Mouse (Mus musculus): ENCODE measurements around the gene Stpg3. TPM values are rescaled to one million over a fixed set of nuclear protein-coding genes. Genes with fewer than 3 reads are reported as not detected.

Stpg3 gene
- polyA plus RNA-seq, 1 experiment from 2014 or later, result not detected

GRCm38 (mm10) chr2:25187841-25188240, 26.6 kb downstream of the Stpg3 start:
- H3K4me1 ChIP-seq (ENCODE audit: control insufficient read depth, insufficient read depth, low read length), result peaks cover 4% of the 10 kb centered on the region; the same call in 1 of the 2 replicates
- no peak for ATAC-seq
- no peaks in the 10 kb centered on the region for H3K36me3 ChIP-seq (ENCODE audit: control insufficient read depth, insufficient read depth, low read length)
- no peaks in the 10 kb centered on the region for H3K9me3 ChIP-seq (ENCODE audit: control insufficient read depth, low read length)
- H3K9ac ChIP-seq (ENCODE audit: low read depth, low read length), result no peak overlapping the region
- 0 out of 2 replicates have a peak, but pooled peaks cover 3% of the 10 kb centered on the region for H3K27me3 ChIP-seq (replicated peaks; ENCODE audit: control insufficient read depth, insufficient read depth, low read length)
- H3K27ac ChIP-seq (ENCODE audit: low read length), result no peak overlapping the region
- 80% methylated on average over 6 of the region's 6 CpGs for WGBS
- H3K4me3 ChIP-seq (ENCODE audit: low read length), result no peak overlapping the region
- no peak overlapping the region for H3K4me2 ChIP-seq (ENCODE audit: low read depth, low read length)

- no peak overlapping the region; the same call in 1 of the 2 replicates for H3K9ac ChIP-seq (ENCODE audit: low read depth, low read length)
- no peaks in the 10 kb centered on the region for H3K36me3 ChIP-seq (ENCODE audit: control insufficient read depth, insufficient read depth, low read length)
- 40% methylated on average over 5 of the region's 5 CpGs for WGBS
- H3K4me3 ChIP-seq (ENCODE audit: low read length), result peak overlapping the region; percentile 54
- no peak overlapping the region for H3K27ac ChIP-seq (ENCODE audit: low read length)
- peaks cover 4% of the 10 kb centered on the region; the same call in 1 of the 2 replicates for H3K4me1 ChIP-seq (ENCODE audit: control insufficient read depth, insufficient read depth, low read length)
- peaks cover 3% of the 10 kb centered on the region; the same call in 1 of the 2 replicates for H3K27me3 ChIP-seq (replicated peaks; ENCODE audit: control insufficient read depth, insufficient read depth, low read length)
- ATAC-seq, result no peak
- peak overlapping the region; percentile 94 for H3K4me2 ChIP-seq (ENCODE audit: low read depth, low read length)
- no peaks in the 10 kb centered on the region for H3K9me3 ChIP-seq (ENCODE audit: control insufficient read depth, low read length)
These were observed 27.9 kb downstream of the Stpg3 start for GRCm38 (mm10) chr2:25186575-25186930.

DNA sequence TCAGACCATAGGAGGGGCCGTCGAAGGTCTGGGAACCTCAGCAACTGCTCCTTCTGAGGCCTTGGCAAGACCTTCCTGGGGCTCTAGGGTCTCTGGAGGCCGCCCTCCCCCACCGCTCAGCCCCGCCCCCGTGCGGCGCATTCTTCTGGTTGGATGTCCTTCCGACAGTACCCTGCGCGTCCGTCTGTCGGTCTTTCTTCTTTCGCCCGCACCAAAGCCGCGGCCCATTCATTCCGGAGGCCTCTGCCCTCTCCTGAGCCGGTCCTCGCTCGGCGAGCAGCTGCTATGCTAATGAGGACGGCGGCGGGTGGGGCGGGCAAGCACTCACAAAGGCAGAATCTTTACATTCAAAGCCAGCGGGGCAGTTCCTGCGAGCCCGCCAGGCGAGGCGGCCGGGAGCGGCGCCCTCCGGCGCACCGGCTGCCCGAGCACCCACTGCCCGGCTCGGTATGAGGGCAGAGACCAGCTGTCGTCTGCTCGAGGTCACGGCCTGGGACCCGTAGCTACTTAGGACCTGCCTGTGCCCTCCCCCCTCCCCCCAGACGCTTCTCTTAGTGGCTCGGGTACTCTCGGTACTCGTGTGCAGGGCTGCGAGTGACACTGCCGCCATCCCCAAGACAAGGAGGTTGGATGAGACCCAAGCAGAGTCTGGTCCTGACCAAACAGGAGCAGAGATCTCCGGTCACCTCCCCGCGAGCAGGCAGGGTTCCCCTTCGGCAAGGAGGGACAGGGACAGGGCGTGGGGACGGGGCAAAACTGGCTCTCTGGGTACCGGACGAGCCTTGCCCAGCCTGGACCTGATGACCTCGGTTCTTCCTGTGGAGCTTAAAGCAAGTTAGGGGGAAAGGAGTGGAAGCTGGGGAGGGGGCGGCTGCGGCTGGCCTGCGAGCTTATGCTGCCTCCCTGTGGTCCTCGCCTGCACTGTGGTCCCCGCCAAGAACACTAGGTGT, 28.5 kb downstream of the Stpg3 start:
- Histone ChIP-seq H3K36me3 (ENCODE audit: control insufficient read depth, insufficient read depth, low read length) (no peaks in the 10 kb centered on the region), H3K4me3 (ENCODE audit: low read length) (peak overlapping the region; percentile 54), H3K4me1 (ENCODE audit: control insufficient read depth, insufficient read depth, low read length) (peaks cover 4% of the 10 kb centered on the region; the same call in 1 of the 2 replicates), H3K9me3 (ENCODE audit: control insufficient read depth, low read length) (no peaks in the 10 kb centered on the region), H3K27me3 (replicated peaks; ENCODE audit: control insufficient read depth, insufficient read depth, low read length) (peaks cover 3% of the 10 kb centered on the region; the same call in 1 of the 2 replicates), H3K9ac (ENCODE audit: low read depth, low read length) (peak overlapping the region; percentile 72), H3K4me2 (ENCODE audit: low read depth, low read length) (peak overlapping the region; percentile 94), H3K27ac (ENCODE audit: low read length) (peak overlapping the region; percentile 75)
- under 1% methylated on average over 62 of the region's 64 CpGs for WGBS
- peak; percentile 70 for ATAC-seq

DNA sequence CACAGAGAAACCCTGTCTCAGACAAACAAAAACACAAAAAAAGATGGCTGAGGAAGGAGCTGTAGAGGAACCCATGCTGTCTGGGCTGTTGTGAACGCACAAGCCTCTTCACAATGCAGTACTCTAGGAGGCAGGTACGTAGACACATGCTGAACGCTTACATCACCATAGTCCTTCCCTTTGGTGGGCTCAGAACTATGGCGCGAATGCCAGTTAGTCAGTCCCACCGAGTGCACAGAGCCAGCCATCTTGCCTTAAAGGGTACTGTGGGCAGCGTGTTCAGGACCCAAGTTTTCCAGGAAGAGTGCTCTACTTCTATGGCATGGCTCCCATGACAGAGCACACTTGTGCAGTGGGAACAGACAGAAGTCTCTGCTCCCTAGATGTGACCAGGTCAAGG, 29.9 kb downstream of the Stpg3 start:
- H3K27me3 ChIP-seq (replicated peaks; ENCODE audit: control insufficient read depth, insufficient read depth, low read length), result peaks cover 9% of the 10 kb centered on the region
- H3K4me3 ChIP-seq (ENCODE audit: low read length), result no peak overlapping the region
- no peak overlapping the region for H3K9ac ChIP-seq (ENCODE audit: low read depth, low read length)
- WGBS, result 91% methylated on average over 7 of the region's 7 CpGs
- H3K27ac ChIP-seq (ENCODE audit: low read length), result no peak overlapping the region
- H3K4me2 ChIP-seq (ENCODE audit: low read depth, low read length), result no peak overlapping the region
- H3K4me1 ChIP-seq (ENCODE audit: control insufficient read depth, insufficient read depth, low read length), result peaks cover 11% of the 10 kb centered on the region
- no peaks in the 10 kb centered on the region for H3K36me3 ChIP-seq (ENCODE audit: control insufficient read depth, insufficient read depth, low read length)
- no peak for ATAC-seq
- no peaks in the 10 kb centered on the region for H3K9me3 ChIP-seq (ENCODE audit: control insufficient read depth, low read length)

DNA sequence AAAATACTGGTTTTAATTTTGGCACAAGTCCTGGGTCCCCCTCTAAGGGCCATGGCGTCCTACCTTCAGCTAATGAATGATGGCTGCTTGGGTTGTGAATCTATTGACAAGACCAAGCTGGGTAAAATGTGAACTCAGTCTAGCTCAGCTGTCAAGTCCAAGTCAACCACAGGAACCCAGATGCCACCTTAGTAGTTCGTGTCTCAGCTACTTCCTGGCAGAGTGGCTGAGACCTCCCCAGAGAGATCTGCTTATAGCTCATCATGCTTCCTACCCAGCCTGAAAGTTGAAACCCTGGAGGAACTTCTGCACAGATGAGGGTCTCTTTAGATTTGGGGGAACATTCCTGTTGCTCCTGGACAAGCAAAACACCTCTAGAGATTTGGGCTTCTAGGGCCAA, 31.1 kb downstream of the Stpg3 start:
- no peak for ATAC-seq
- Histone ChIP-seq H3K36me3 (ENCODE audit: control insufficient read depth, insufficient read depth, low read length) (no peaks in the 10 kb centered on the region), H3K9me3 (ENCODE audit: control insufficient read depth, low read length) (no peaks in the 10 kb centered on the region), H3K4me2 (ENCODE audit: low read depth, low read length) (no peak overlapping the region), H3K4me1 (ENCODE audit: control insufficient read depth, insufficient read depth, low read length) (peaks cover 13% of the 10 kb centered on the region), H3K4me3 (ENCODE audit: low read length) (no peak overlapping the region), H3K27me3 (replicated peaks; ENCODE audit: control insufficient read depth, insufficient read depth, low read length) (peaks cover 15% of the 10 kb centered on the region), H3K27ac (ENCODE audit: low read length) (no peak overlapping the region), H3K9ac (ENCODE audit: low read depth, low read length) (no peak overlapping the region)
- WGBS, result 79% methylated on average over 2 of the region's 2 CpGs

- H3K4me3 ChIP-seq (ENCODE audit: low read length), result peak overlapping the region; percentile 62
- H3K4me1 ChIP-seq (ENCODE audit: control insufficient read depth, insufficient read depth, low read length), result peaks cover 16% of the 10 kb centered on the region
- no peaks in the 10 kb centered on the region for H3K36me3 ChIP-seq (ENCODE audit: control insufficient read depth, insufficient read depth, low read length)
- ATAC-seq, result no peak
- peaks cover 15% of the 10 kb centered on the region for H3K27me3 ChIP-seq (replicated peaks; ENCODE audit: control insufficient read depth, insufficient read depth, low read length)
- H3K9ac ChIP-seq (ENCODE audit: low read depth, low read length), result peak overlapping the region; percentile 21; the same call in 1 of the 2 replicates
- H3K27ac ChIP-seq (ENCODE audit: low read length), result no peak overlapping the region
- 29% methylated on average over 6 of the region's 6 CpGs for WGBS
- H3K4me2 ChIP-seq (ENCODE audit: low read depth, low read length), result peak overlapping the region; percentile 84
- H3K9me3 ChIP-seq (ENCODE audit: control insufficient read depth, low read length), result no peaks in the 10 kb centered on the region
These were observed 31.8 kb downstream of the Stpg3 start for GRCm38 (mm10) chr2:25182664-25183063.

DNA sequence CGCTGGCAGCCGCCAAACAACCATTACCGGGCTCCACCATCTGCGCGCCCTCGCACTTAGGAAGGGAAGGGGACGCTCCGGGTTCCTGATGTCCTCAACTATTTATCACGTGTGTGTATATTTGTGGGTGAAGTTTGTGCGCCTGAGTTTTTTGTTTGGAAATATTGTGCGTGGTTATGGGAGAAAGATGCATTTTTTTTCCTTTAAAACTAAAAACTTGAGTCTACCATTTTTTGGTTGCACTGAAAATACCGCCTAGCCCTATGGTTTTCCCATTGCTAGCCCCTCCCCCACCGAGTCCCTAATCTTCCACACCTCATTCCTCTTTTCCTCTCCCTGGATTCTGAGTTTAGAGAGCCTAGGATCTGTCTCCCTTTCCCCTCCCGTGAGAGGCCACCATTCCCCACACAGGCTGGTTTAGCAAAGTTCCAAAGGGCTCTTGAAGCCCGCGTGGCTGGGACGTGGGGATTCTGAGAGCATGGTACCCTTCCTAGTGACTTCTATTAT, 32.5 kb downstream of the Stpg3 start:
- H3K9me3 ChIP-seq (ENCODE audit: control insufficient read depth, low read length), result no peaks in the 10 kb centered on the region
- H3K9ac ChIP-seq (ENCODE audit: low read depth, low read length), result peak overlapping the region; percentile 76
- H3K4me1 ChIP-seq (ENCODE audit: control insufficient read depth, insufficient read depth, low read length), result peaks cover 23% of the 10 kb centered on the region
- H3K36me3 ChIP-seq (ENCODE audit: control insufficient read depth, insufficient read depth, low read length), result no peaks in the 10 kb centered on the region
- H3K4me3 ChIP-seq (ENCODE audit: low read length), result peak overlapping the region; percentile 62
- under 1% methylated on average over 17 of the region's 17 CpGs for WGBS
- no peak for ATAC-seq
- H3K4me2 ChIP-seq (ENCODE audit: low read depth, low read length), result peak overlapping the region; percentile 84
- H3K27ac ChIP-seq (ENCODE audit: low read length), result peak overlapping the region; percentile 96
- H3K27me3 ChIP-seq (replicated peaks; ENCODE audit: control insufficient read depth, insufficient read depth, low read length), result peaks cover 15% of the 10 kb centered on the region

- H3K27me3 ChIP-seq (replicated peaks; ENCODE audit: control insufficient read depth, insufficient read depth, low read length), result peaks cover 15% of the 10 kb centered on the region
- no peaks in the 10 kb centered on the region for H3K9me3 ChIP-seq (ENCODE audit: control insufficient read depth, low read length)
- peak overlapping the region; percentile 96 for H3K27ac ChIP-seq (ENCODE audit: low read length)
- ATAC-seq, result peak; percentile 76
- H3K9ac ChIP-seq (ENCODE audit: low read depth, low read length), result peak overlapping the region; percentile 76
- peaks cover 31% of the 10 kb centered on the region for H3K4me1 ChIP-seq (ENCODE audit: control insufficient read depth, insufficient read depth, low read length)
- H3K4me2 ChIP-seq (ENCODE audit: low read depth, low read length), result peak overlapping the region; percentile 84
- peak overlapping the region; percentile 62 for H3K4me3 ChIP-seq (ENCODE audit: low read length)
- H3K36me3 ChIP-seq (ENCODE audit: control insufficient read depth, insufficient read depth, low read length), result no peaks in the 10 kb centered on the region
- under 1% methylated on average over 95 of the region's 100 CpGs for WGBS
These were observed 33.2 kb downstream of the Stpg3 start for GRCm38 (mm10) chr2:25180973-25181890.

DNA sequence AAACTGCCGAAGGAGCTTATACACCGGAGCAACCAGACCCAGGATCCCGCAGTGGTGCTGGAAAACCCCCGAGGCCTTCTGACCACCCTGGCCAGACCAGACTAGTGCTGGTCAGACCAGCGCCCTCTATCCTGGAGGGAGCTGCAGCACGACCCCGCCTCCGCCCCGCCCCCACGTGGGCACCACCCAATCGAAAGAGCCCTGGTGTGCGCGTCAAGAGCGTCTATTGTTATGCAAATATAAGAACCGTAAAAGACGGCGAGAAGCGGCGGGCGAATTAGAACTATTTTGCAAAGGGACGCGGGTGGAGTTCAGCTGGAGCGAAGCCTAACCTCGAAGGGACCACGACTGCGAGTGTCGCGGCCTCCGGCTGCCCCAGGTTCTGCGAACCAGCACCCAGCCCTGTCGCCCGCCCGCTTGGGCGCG, 33.9 kb downstream of the Stpg3 start, which contains the start of gene Nrarp:
TSS of gene Nrarp (plus strand) at position 281 of the 426 bp plus-strand sequence.
- H3K27me3 ChIP-seq (replicated peaks; ENCODE audit: control insufficient read depth, insufficient read depth, low read length), result peaks cover 15% of the 10 kb centered on the region
- peak; percentile 87 for ATAC-seq
- H3K4me1 ChIP-seq (ENCODE audit: control insufficient read depth, insufficient read depth, low read length), result peaks cover 36% of the 10 kb centered on the region
- H3K36me3 ChIP-seq (ENCODE audit: control insufficient read depth, insufficient read depth, low read length), result no peaks in the 10 kb centered on the region
- peak within 1 kb of the TSS; percentile 96 for H3K27ac ChIP-seq (ENCODE audit: low read length)
- H3K9ac ChIP-seq (ENCODE audit: low read depth, low read length), result peak within 1 kb of the TSS; percentile 76
- H3K4me2 ChIP-seq (ENCODE audit: low read depth, low read length), result peak within 1 kb of the TSS; percentile 84
- no peaks in the 10 kb centered on the region for H3K9me3 ChIP-seq (ENCODE audit: control insufficient read depth, low read length)
- peak within 1 kb of the TSS; percentile 62 for H3K4me3 ChIP-seq (ENCODE audit: low read length)
- WGBS, result under 1% methylated on average over 35 of the region's 35 CpGs

Data from intestine, embryonic 16.5 days (tissue).